Mouse (Mus musculus): ENCODE results near the gene Polrmt.

GRCm38 (mm10) chr10:79793051-79793737 is 46.8 kb upstream of the Polrmt start, which contains the start of gene Palm:
- TF ChIP-seq POLR2A (IDR thresholded peaks at IDR 0.05; ENCODE audit: borderline replicate concordance, extremely low read depth, low read depth, low read length) (no peak), CTCF (IDR thresholded peaks at IDR 0.05; ENCODE audit: insufficient read depth, low read length) (peak; percentile 62)

All from lung, adult 2 months (tissue).